Mouse (Mus musculus) heart, embryonic 14.5 days (tissue): ENCODE results near the gene Dusp6. TPM values are rescaled to one million over a fixed set of nuclear protein-coding genes. Genes with fewer than 3 reads are reported as not detected.

Source experiments
- ATAC-seq: fragments of 200-750 bp; cut with Nextera tagmentation; 2 replicates; pipeline ENCODE4 v1.8.0; 2017; ENCODE audit warnings: low read depth, moderate TSS enrichment; ENCODE audit not compliant: insufficient number of reproducible peaks, insufficient read depth, low FRiP score
- H3K27ac ChIP-seq, 2 experiments: fragments of 200-500 bp in 1 of 2; fragments of 300-500 bp in 1 of 2; sonication (generic) in 1 of 2; replicated peaks in 1 of 2; 2 replicates each; pipeline ENCODE4 v1.5.1; 2012 to 2014; ENCODE audit warnings: low read depth in 2 of 2, low read length in 2 of 2, control low read depth in 1 of 2, mild to moderate bottlenecking in 1 of 2, mixed read lengths in 1 of 2; ENCODE audit not compliant: control insufficient read depth in 1 of 2, insufficient read depth in 1 of 2
- H3K27me3 ChIP-seq: fragments of 300-500 bp; sonication (generic); 2 replicates; pipeline ENCODE4 v1.6.1; 2014; ENCODE audit warnings: mild to moderate bottlenecking, low read length, control low read depth; ENCODE audit not compliant: control insufficient read depth, insufficient read depth
- H3K36me3 ChIP-seq: fragments of 300-500 bp; sonication (generic); 2 replicates; pipeline ENCODE4 v1.6.1; 2014; ENCODE audit warnings: mild to moderate bottlenecking, control low read depth, low read length, mixed read lengths; ENCODE audit not compliant: control insufficient read depth, insufficient read depth
- H3K4me1 ChIP-seq, 2 experiments: fragments of 200-500 bp in 1 of 2; fragments of 300-500 bp in 1 of 2; sonication (generic) in 1 of 2; 2 replicates each; pipeline ENCODE4 v1.6.1; 2012 to 2014; ENCODE audit warnings: low read length in 2 of 2, control low read depth in 1 of 2, mixed read lengths in 1 of 2; ENCODE audit not compliant: control insufficient read depth in 2 of 2, insufficient read depth in 2 of 2
- H3K4me2 ChIP-seq: fragments of 300-500 bp; sonication (generic); 2 replicates; pipeline ENCODE4 v1.6.1; 2014; ENCODE audit warnings: mild to moderate bottlenecking, low read length
- H3K4me3 ChIP-seq, 2 experiments: fragments of 200-500 bp in 1 of 2; fragments of 300-500 bp in 1 of 2; sonication (generic) in 1 of 2; 2 replicates each; pipeline ENCODE4 v1.5.1; 2012 to 2014; ENCODE audit warnings: low read length in 2 of 2, mild to moderate bottlenecking in 2 of 2, control low read depth in 1 of 2, low read depth in 1 of 2, moderate library complexity in 1 of 2; ENCODE audit not compliant: control insufficient read depth in 1 of 2, insufficient read depth in 1 of 2
- H3K9ac ChIP-seq: fragments of 300-500 bp; sonication (generic); 2 replicates; pipeline ENCODE4 v1.6.1; 2014; ENCODE audit warnings: mild to moderate bottlenecking, low read length
- H3K9me3 ChIP-seq: fragments of 300-500 bp; sonication (generic); 2 replicates; pipeline ENCODE4 v1.6.1; 2016; ENCODE audit warnings: low read length, control low read depth; ENCODE audit not compliant: control insufficient read depth
- WGBS: fragments of 180-500 bp; shearing (Covaris S2); extraction: QIAGEN DNeasy Blood & Tissue Kit; methylation state at CpG from one replicate; pipeline ENCODE4 v1.1.7; 2014; 5-methylcytosine and 5-hydroxymethylcytosine counted together
- polyA plus RNA-seq: library from polyadenylated mRNA; unstranded; fragments of >200 nt; fragmentation: Nextera tagmentation; extraction: Ambion mirVana; gene quantifications from 2 replicates; pipeline ENCODE4 v1.2.1, GENCODE M21; 2014

The Dusp6 gene
- polyA plus RNA-seq, 1 experiment from 2014 or later: 43.4 TPM

DNA sequence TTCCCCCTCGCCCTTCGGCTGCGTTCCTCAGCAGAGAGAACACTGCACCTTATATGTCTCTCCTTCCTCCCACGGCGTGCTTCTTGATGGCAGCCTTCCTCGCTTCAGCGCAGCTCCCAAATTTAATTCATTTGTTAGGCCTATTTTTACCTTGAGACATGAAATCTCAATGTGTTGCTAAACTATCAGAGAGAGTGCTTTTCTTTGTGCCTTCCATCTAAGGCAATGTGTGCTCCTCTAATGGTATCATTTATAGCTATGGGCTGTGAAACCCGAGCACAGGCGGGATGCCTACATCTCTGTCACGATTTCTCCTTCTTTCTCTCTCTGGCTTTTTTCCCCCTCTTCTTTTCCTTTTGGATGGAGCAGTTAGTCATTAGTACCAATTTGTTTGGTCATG, 47.2 kb downstream of the Dusp6 start:
- no peaks in the 10 kb centered on the region for H3K9me3 ChIP-seq
- peaks cover 2 to 8% of the 10 kb centered on the region in 2 experiments; a peak in 2 of 4 replicates for H3K4me1 ChIP-seq
- H3K36me3 ChIP-seq: no peaks in the 10 kb centered on the region
- no peaks in the 10 kb centered on the region for H3K27me3 ChIP-seq
- H3K4me2 ChIP-seq: 0 out of 2 replicates have a peak overlapping the region, but pooled peaks have one; percentile 11
- H3K4me3 ChIP-seq: no peak overlapping the region
- ATAC-seq: no peak
- H3K27ac ChIP-seq: no peak overlapping the region
- no peak overlapping the region for H3K9ac ChIP-seq
- 61% methylated on average over 10 of the region's 10 CpGs for WGBS

DNA sequence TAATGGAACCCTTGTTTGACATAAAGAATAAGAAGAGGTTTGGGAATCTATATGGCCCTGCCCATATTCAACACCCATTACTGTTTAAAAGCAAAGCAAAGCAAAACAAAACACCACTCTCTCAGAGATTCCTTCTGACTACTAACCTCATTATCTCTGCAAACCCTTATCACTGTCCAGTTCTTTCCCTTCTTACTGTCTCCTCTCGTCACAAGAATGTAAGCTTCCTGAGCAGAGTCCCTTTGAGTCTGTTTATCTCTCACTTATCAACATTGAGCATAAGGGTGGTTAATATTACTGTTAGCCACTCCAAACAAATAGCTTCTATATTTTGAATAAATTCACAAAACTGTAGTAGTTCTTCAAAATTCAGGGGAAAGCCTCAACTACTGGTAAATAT, 48.9 kb downstream of the Dusp6 start:
- Histone ChIP-seq H3K27ac (no peak overlapping the region), H3K9me3 (no peaks in the 10 kb centered on the region), H3K36me3 (no peaks in the 10 kb centered on the region), H3K27me3 (no peaks in the 10 kb centered on the region), H3K4me2 (no peak overlapping the region), H3K4me3 (no peak overlapping the region), H3K9ac (no peak overlapping the region), H3K4me1 (peaks cover 2 to 8% of the 10 kb centered on the region in 2 experiments; a peak in 2 of 4 replicates)
- WGBS: 29% methylated on average over 1 of the region's 1 CpGs
- no peak for ATAC-seq

DNA sequence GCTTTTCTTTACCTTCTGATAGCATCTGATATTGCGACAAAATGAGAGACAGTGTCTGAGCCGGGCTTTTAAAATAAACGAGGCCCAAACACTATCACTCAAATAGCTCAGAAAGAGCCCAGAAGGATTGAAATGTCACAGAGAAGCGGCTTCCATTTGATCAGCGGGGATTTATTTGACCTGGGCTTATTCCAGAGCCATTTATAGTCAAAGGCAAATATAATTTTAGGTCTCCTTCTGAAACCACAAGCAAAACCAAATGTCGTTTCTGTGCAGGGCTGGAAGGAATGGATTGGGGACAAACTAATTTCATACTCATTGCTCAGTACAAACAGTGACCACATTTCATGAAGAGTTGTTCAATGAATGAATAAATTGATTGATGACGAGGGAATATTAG, 51.3 kb downstream of the Dusp6 start:
- H3K4me1 ChIP-seq: peaks cover 2 to 8% of the 10 kb centered on the region in 2 experiments; a peak in 2 of 4 replicates
- H3K4me2 ChIP-seq: no peak overlapping the region
- ATAC-seq: no peak
- no peaks in the 10 kb centered on the region for H3K9me3 ChIP-seq
- H3K9ac ChIP-seq: no peak overlapping the region
- 76% methylated on average over 7 of the region's 7 CpGs for WGBS
- H3K27ac ChIP-seq: no peak overlapping the region
- H3K4me3 ChIP-seq: no peak overlapping the region
- no peaks in the 10 kb centered on the region for H3K27me3 ChIP-seq
- no peaks in the 10 kb centered on the region for H3K36me3 ChIP-seq

DNA sequence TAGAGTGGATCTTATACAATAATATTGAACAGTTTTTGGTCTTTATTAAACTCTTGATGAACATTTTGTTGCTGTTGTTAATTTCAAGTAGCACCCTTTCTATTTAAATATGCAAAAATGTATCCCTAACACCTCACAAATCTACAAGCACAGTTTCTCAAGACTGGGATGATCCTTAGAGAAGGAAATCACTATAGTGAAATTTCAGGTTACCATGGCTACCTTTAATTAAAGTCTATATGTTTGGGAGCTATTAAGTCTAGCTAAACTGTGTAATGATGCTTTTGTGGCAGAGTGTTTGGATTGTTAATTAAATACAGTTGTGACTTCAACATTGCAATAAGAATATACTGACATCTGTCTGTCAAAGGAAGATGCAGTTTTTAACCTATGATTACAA, 54.0 kb downstream of the Dusp6 start:
- Histone ChIP-seq H3K36me3 (no peaks in the 10 kb centered on the region), H3K27ac (no peak overlapping the region)

More for the DNA sequence above, 54.0 kb downstream of the Dusp6 start:
- H3K4me1 ChIP-seq: no peaks in the 10 kb centered on the region
- H3K4me2 ChIP-seq: no peak overlapping the region
- H3K9me3 ChIP-seq: no peaks in the 10 kb centered on the region
- no peak for ATAC-seq
- no peak overlapping the region for H3K4me3 ChIP-seq
- no peak overlapping the region for H3K9ac ChIP-seq
- H3K27me3 ChIP-seq: no peaks in the 10 kb centered on the region

Other genes with a start within 250 kb of the Dusp6 start
- 11.7 and 12.1 TPM in 2 replicates for gene Poc1b, start 156.2 kb upstream of the Dusp6 start, polyA plus RNA-seq
- gene Galnt4, start 155.1 kb upstream of the Dusp6 start, polyA plus RNA-seq: 7.3 and 7.4 TPM in 2 replicates
- gene Phxr2, start 136.9 kb upstream of the Dusp6 start, polyA plus RNA-seq: not detected in 2 replicates